Mouse (Mus musculus): ENCODE measurements around the gene Parp6. TPM values are rescaled to one million over a fixed set of nuclear protein-coding genes. Genes with fewer than 3 reads are reported as not detected.

The Parp6 gene
- polyA plus RNA-seq, 1 experiment from 2014 or later, result 197 TPM

DNA sequence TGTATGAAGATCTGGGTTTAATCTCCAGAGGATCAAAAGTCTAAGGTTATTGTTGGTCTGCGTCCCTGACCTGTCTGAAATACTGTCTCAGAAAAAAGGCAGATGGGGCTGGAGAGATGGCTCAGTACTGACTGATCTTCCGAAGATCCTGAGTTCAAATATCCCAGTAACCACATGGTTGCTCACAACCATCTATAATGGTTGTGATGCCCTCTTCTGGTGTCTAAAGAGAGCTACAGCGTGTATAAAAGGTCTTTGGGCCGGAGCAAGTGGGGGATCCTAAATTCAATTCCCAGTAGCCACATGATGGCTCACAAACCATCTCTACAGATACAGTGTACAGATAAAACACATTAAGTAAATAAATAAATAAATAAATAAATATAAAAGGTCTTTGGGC is 52.1 kb downstream of the Parp6 start:
- Histone ChIP-seq H3K4me3 (ENCODE audit: low read length) (no peak overlapping the region), H3K9ac (ENCODE audit: low read depth, low read length) (no peak overlapping the region), H3K4me1 (ENCODE audit: control insufficient read depth, insufficient read depth, low read depth, low read length) (peaks cover under 1% of the 10 kb centered on the region), H3K9me3 (ENCODE audit: control insufficient read depth, low read length) (no peaks in the 10 kb centered on the region), H3K27me3 (replicated peaks; ENCODE audit: control insufficient read depth, insufficient read depth, low read length) (no peaks in the 10 kb centered on the region), H3K36me3 (ENCODE audit: control insufficient read depth, insufficient read depth, low read length) (peaks cover 70% of the 10 kb centered on the region), H3K4me2 (ENCODE audit: low read length) (no peak overlapping the region), H3K27ac (ENCODE audit: low read depth, low read length) (no peak overlapping the region)
- 78% methylated on average over 4 of the region's 4 CpGs for WGBS
- no peak for ATAC-seq

- Histone ChIP-seq H3K27me3 (replicated peaks; ENCODE audit: control insufficient read depth, insufficient read depth, low read length) (no peaks in the 10 kb centered on the region), H3K36me3 (ENCODE audit: control insufficient read depth, insufficient read depth, low read length) (peaks cover 77% of the 10 kb centered on the region), H3K27ac (ENCODE audit: low read depth, low read length) (no peak overlapping the region), H3K9ac (ENCODE audit: low read depth, low read length) (no peak overlapping the region; the same call in 1 of the 2 replicates), H3K4me1 (ENCODE audit: control insufficient read depth, insufficient read depth, low read depth, low read length) (no peaks in the 10 kb centered on the region), H3K9me3 (ENCODE audit: control insufficient read depth, low read length) (no peaks in the 10 kb centered on the region), H3K4me2 (ENCODE audit: low read length) (no peak overlapping the region), H3K4me3 (ENCODE audit: low read length) (no peak overlapping the region)
- no peak for ATAC-seq
- WGBS, result 87% methylated on average over 12 of the region's 12 CpGs
These were observed 55.3 kb downstream of the Parp6 start for GRCm38 (mm10) chr9:59672195-59672894.

DNA sequence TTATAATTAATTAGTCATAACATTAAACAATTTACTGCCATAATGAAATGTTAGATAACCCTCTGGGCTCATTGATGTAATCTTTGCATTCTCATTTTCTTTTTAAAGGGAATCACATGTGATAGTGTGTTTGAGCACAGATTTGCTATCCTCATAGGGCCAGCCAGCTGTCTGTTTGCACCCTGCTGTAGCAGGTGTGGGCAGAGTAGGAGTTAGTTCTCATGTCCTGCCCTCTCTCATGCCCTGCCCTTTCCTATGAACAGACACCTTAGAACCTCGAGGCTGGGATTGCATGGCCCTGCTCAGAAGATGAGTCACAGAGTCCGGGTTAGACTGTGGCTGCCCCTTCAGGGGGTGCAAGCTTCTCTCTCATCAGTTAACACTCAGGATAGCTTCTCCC is 56.3 kb downstream of the Parp6 start:
- no peak overlapping the region for H3K27ac ChIP-seq (ENCODE audit: low read depth, low read length)
- peaks cover 76% of the 10 kb centered on the region for H3K36me3 ChIP-seq (ENCODE audit: control insufficient read depth, insufficient read depth, low read length)
- H3K27me3 ChIP-seq (replicated peaks; ENCODE audit: control insufficient read depth, insufficient read depth, low read length), result no peaks in the 10 kb centered on the region
- no peak overlapping the region for H3K9ac ChIP-seq (ENCODE audit: low read depth, low read length)
- H3K4me2 ChIP-seq (ENCODE audit: low read length), result no peak overlapping the region
- no peak overlapping the region for H3K4me3 ChIP-seq (ENCODE audit: low read length)
- H3K4me1 ChIP-seq (ENCODE audit: control insufficient read depth, insufficient read depth, low read depth, low read length), result no peaks in the 10 kb centered on the region
- ATAC-seq, result no peak
- 76% methylated on average over 2 of the region's 2 CpGs for WGBS
- no peaks in the 10 kb centered on the region for H3K9me3 ChIP-seq (ENCODE audit: control insufficient read depth, low read length)

- no peak for ATAC-seq
- peaks cover 70% of the 10 kb centered on the region for H3K36me3 ChIP-seq (ENCODE audit: control insufficient read depth, insufficient read depth, low read length)
- no peak overlapping the region for H3K9ac ChIP-seq (ENCODE audit: low read depth, low read length)
- H3K9me3 ChIP-seq (ENCODE audit: control insufficient read depth, low read length), result no peaks in the 10 kb centered on the region
- H3K4me1 ChIP-seq (ENCODE audit: control insufficient read depth, insufficient read depth, low read depth, low read length), result peaks cover 8% of the 10 kb centered on the region; the same call in 1 of the 2 replicates
- no peak overlapping the region for H3K4me3 ChIP-seq (ENCODE audit: low read length)
- no peak overlapping the region for H3K27ac ChIP-seq (ENCODE audit: low read depth, low read length)
- H3K4me2 ChIP-seq (ENCODE audit: low read length), result no peak overlapping the region
- no peaks in the 10 kb centered on the region for H3K27me3 ChIP-seq (replicated peaks; ENCODE audit: control insufficient read depth, insufficient read depth, low read length)
- WGBS, result 84% methylated on average over 14 of the region's 14 CpGs
These were observed 58.5 kb downstream of the Parp6 start for GRCm38 (mm10) chr9:59675598-59675997.

DNA sequence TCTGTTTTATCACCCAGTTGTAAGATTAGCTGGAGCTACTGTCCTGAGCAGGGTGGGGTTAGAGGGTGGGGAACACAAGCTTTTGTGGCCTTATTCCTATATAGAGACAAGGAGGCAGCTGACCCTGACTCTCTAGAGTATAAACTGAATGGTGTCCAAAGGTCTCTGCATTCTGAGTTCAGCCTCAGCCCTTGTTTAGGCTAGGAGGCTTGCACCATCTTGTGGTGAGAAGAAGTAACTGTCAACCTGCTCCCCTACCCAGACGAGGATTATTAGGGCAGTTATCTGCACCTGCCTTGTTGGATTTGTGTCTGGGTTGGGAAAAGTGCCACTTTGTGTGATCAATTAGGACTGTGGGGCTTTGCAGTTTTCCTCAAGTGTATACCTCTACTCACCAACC is 61.2 kb downstream of the Parp6 start:
- Histone ChIP-seq H3K27ac (ENCODE audit: low read depth, low read length) (no peak overlapping the region), H3K9ac (ENCODE audit: low read depth, low read length) (no peak overlapping the region), H3K36me3 (ENCODE audit: control insufficient read depth, insufficient read depth, low read length) (peaks cover 45% of the 10 kb centered on the region), H3K4me2 (ENCODE audit: low read length) (no peak overlapping the region), H3K4me1 (ENCODE audit: control insufficient read depth, insufficient read depth, low read depth, low read length) (peaks cover 10% of the 10 kb centered on the region; the same call in 1 of the 2 replicates), H3K9me3 (ENCODE audit: control insufficient read depth, low read length) (no peaks in the 10 kb centered on the region), H3K27me3 (replicated peaks; ENCODE audit: control insufficient read depth, insufficient read depth, low read length) (no peaks in the 10 kb centered on the region; the same call in 1 of the 2 replicates), H3K4me3 (ENCODE audit: low read length) (no peak overlapping the region)
- 0 out of 2 replicates have a peak, but pooled peaks have one; percentile 22 for ATAC-seq
- WGBS, result 27% methylated on average over 1 of the region's 1 CpGs

DNA sequence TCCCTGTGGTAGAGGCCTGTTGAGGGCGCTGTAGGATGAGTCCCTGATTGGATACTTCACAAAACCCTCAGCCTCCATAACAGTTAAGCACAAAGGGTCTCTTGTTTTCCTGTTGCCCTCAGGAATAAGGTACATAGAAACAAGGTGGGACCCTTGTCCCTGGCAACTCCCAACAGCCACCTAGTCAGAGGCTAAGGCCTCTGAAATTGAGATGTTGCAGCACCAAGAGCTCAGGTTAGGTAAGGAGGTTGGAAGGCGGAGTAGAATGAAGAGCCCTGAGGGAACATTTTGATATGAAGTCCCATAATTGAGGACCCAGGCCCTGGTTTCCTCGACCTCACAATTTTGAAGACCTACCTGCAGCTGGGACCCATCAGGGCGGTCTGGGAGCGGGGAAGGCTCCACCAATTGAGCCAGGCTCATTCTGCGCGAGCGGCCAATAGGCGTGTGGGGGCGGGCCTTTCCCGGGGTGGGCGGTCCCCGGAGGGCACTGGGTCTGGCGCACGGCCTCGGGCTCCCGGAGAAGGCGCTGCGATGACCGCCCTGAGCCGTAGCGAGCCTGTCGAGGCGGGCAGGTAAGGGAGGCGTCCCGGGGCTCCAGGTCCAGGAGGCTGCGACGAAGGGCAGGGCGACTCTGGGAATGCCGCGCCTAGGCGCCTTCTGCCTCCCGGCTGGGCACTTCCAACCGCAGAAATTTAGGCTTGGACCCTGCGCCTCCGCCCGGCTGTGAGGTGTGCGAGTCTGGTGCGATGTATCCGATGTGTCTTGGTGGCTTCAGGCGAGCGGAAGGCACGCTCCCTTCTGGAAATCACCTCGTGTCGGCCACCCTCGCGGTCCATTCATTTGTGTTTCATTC is 62.8 kb downstream of the Parp6 start, which contains the start of gene Gramd2:
TSS of gene Gramd2 (plus strand) at position 467 of the 856 bp plus-strand sequence.
- Histone ChIP-seq H3K4me1 (ENCODE audit: control insufficient read depth, insufficient read depth, low read depth, low read length) (peaks cover 10% of the 10 kb centered on the region; the same call in 1 of the 2 replicates), H3K36me3 (ENCODE audit: control insufficient read depth, insufficient read depth, low read length) (peaks cover 31% of the 10 kb centered on the region), H3K9me3 (ENCODE audit: control insufficient read depth, low read length) (no peaks in the 10 kb centered on the region), H3K27me3 (replicated peaks; ENCODE audit: control insufficient read depth, insufficient read depth, low read length) (no peaks in the 10 kb centered on the region; the same call in 1 of the 2 replicates), H3K4me2 (ENCODE audit: low read length) (peak within 1 kb of the TSS; percentile 94), H3K27ac (ENCODE audit: low read depth, low read length) (peak within 1 kb of the TSS; percentile 44; the same call in 1 of the 2 replicates), H3K9ac (ENCODE audit: low read depth, low read length) (peak within 1 kb of the TSS; percentile 74), H3K4me3 (ENCODE audit: low read length) (peak within 1 kb of the TSS; percentile 68)
- ATAC-seq, result peak; percentile 95
- WGBS, result 2% methylated on average over 44 of the region's 47 CpGs

- H3K27ac ChIP-seq (ENCODE audit: low read depth, low read length), result no peak overlapping the region
- 11% methylated on average over 16 of the region's 16 CpGs for WGBS
- ATAC-seq, result peak; percentile 53
These were observed 63.4 kb downstream of the Parp6 start for GRCm38 (mm10) chr9:59680534-59680875.

GRCm38 (mm10) chr9:59684020-59684419 is 66.9 kb downstream of the Parp6 start:
- WGBS, result 76% methylated on average over 2 of the region's 2 CpGs
- no peak for ATAC-seq

More at GRCm38 (mm10) chr9:59680534-59680875, 63.4 kb downstream of the Parp6 start:
- Histone ChIP-seq H3K4me2 (ENCODE audit: low read length) (peak overlapping the region; percentile 94), H3K4me1 (ENCODE audit: control insufficient read depth, insufficient read depth, low read depth, low read length) (peaks cover 10% of the 10 kb centered on the region; the same call in 1 of the 2 replicates), H3K9ac (ENCODE audit: low read depth, low read length) (peak overlapping the region; percentile 74), H3K9me3 (ENCODE audit: control insufficient read depth, low read length) (no peaks in the 10 kb centered on the region), H3K36me3 (ENCODE audit: control insufficient read depth, insufficient read depth, low read length) (peaks cover 25% of the 10 kb centered on the region), H3K4me3 (ENCODE audit: low read length) (peak overlapping the region; percentile 68), H3K27me3 (replicated peaks; ENCODE audit: control insufficient read depth, insufficient read depth, low read length) (no peaks in the 10 kb centered on the region; the same call in 1 of the 2 replicates)

More at GRCm38 (mm10) chr9:59684020-59684419, 66.9 kb downstream of the Parp6 start:
- Histone ChIP-seq H3K36me3 (ENCODE audit: control insufficient read depth, insufficient read depth, low read length) (peaks cover 4% of the 10 kb centered on the region; the same call in 1 of the 2 replicates), H3K9ac (ENCODE audit: low read depth, low read length) (no peak overlapping the region), H3K4me2 (ENCODE audit: low read length) (no peak overlapping the region), H3K4me1 (ENCODE audit: control insufficient read depth, insufficient read depth, low read depth, low read length) (peaks cover 10% of the 10 kb centered on the region; the same call in 1 of the 2 replicates), H3K9me3 (ENCODE audit: control insufficient read depth, low read length) (no peaks in the 10 kb centered on the region), H3K27me3 (replicated peaks; ENCODE audit: control insufficient read depth, insufficient read depth, low read length) (no peaks in the 10 kb centered on the region; the same call in 1 of the 2 replicates), H3K27ac (ENCODE audit: low read depth, low read length) (no peak overlapping the region), H3K4me3 (ENCODE audit: low read length) (no peak overlapping the region)
